Mouse (Mus musculus) testis, adult 2 months (tissue): ENCODE results near the gene Atp13a5. TPM values are rescaled to one million over a fixed set of nuclear protein-coding genes. Genes with fewer than 3 reads are reported as not detected.

Source experiments
- H3K27ac ChIP-seq: fragments of 200-500 bp; 2 replicates; pipeline ENCODE4 v1.5.1; 2012; ENCODE audit warnings: low read depth, low read length; ENCODE audit not compliant: control insufficient read depth, insufficient read depth
- H3K27me3 ChIP-seq: fragments of 200-500 bp; 2 replicates; pipeline ENCODE4 v1.6.1; 2012; ENCODE audit warnings: mild to moderate bottlenecking, low read length, moderate library complexity; ENCODE audit not compliant: control insufficient read depth, insufficient read depth
- H3K36me3 ChIP-seq: fragments of 200-500 bp; 2 replicates; pipeline ENCODE4 v1.6.1; 2012; ENCODE audit warnings: mild to moderate bottlenecking, low read length; ENCODE audit not compliant: control insufficient read depth, insufficient read depth
- H3K4me1 ChIP-seq: fragments of 200-500 bp; 2 replicates; pipeline ENCODE4 v1.6.1; 2012; ENCODE audit warnings: low read length; ENCODE audit not compliant: control insufficient read depth, insufficient read depth
- H3K4me3 ChIP-seq: fragments of 200-500 bp; 2 replicates; pipeline ENCODE4 v1.5.1; 2012; ENCODE audit warnings: low read depth, mild to moderate bottlenecking, low read length, moderate library complexity, mixed read lengths; ENCODE audit not compliant: control insufficient read depth
- CTCF ChIP-seq: fragments of 200-500 bp; IDR thresholded peaks from 2 replicates; pipeline ENCODE4 v1.5.1; 2012; ENCODE audit warnings: low read depth, mild to moderate bottlenecking, inconsistent platforms, low read length, moderate library complexity; ENCODE audit not compliant: control insufficient read depth, insufficient read depth, insufficient replicate concordance
- POLR2A ChIP-seq: fragments of 200-500 bp; IDR thresholded peaks from 2 replicates; pipeline ENCODE4 v1.6.1; 2012; ENCODE audit warnings: low read depth, mild to moderate bottlenecking, inconsistent platforms, low read length, moderate library complexity; ENCODE audit not compliant: control insufficient read depth
- polyA plus RNA-seq: library from polyadenylated mRNA; depleted of rRNA; stranded (reverse); fragments of >200 nt; gene quantifications from 2 replicates; pipeline ENCODE4 v1.2.3, GENCODE M21; 2012; rRNA removed

The Atp13a5 gene
- polyA plus RNA-seq, 1 experiment: 0.05 TPM

- Histone ChIP-seq H3K27ac (no peak overlapping the region), H3K4me3 (no peak overlapping the region), H3K4me1 (peaks cover 3% of the 10 kb centered on the region), H3K36me3 (no peaks in the 10 kb centered on the region), H3K27me3 (no peaks in the 10 kb centered on the region)
- TF ChIP-seq POLR2A (no peak), CTCF (no peak)
Measured at GRCm38 (mm10) chr16:29204875-29205274, 173.7 kb downstream of the Atp13a5 start.

GRCm38 (mm10) chr16:29201146-29201545, 177.4 kb downstream of the Atp13a5 start:
- H3K36me3 ChIP-seq: no peaks in the 10 kb centered on the region
- no peaks in the 10 kb centered on the region for H3K4me1 ChIP-seq
- H3K4me3 ChIP-seq: no peak overlapping the region
- H3K27me3 ChIP-seq: no peaks in the 10 kb centered on the region
- no peak overlapping the region for H3K27ac ChIP-seq
- TF ChIP-seq POLR2A (no peak), CTCF (no peak)

DNA sequence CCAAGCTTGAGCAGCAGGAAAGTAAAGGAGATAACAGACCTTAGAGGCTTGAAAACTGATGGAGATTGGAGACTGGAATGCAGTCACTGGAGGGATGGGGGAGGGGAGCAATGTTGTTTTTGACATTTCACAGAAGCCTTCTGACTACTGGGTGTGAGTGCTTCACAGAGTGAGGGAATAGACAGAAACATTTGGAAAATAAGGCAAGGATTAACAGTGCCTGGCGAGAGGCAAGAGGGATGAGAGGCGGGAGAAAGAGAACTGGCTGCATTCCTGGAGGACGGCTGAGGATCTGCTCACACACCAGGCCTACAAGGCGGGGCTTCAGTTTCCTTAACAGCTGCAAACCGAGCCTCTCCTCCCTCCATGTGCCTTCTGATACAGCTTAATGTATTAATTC, 180.1 kb downstream of the Atp13a5 start:
- H3K27me3 ChIP-seq: no peaks in the 10 kb centered on the region
- TF ChIP-seq POLR2A (no peak), CTCF (no peak)
- no peak overlapping the region for H3K4me3 ChIP-seq
- H3K27ac ChIP-seq: no peak overlapping the region
- H3K4me1 ChIP-seq: no peaks in the 10 kb centered on the region
- no peaks in the 10 kb centered on the region for H3K36me3 ChIP-seq

DNA sequence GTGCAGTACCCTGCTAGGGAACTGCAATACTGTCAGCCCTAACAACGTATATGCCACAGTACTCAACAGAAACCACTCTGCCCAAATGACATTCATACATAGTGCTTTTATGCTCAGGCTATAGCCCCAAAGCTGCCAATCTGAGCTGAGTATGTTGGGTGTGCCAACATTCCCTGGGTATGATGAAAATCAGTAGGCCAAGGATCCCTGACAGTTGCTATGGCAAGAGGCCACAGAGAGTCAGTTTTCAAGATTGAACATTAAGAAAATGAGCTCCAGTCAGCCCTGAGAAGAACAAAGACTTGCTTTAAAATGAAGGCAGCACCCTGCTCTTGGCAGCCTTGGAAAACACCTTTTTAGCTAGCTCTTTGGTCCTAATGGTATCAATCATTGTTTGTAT, 183.4 kb downstream of the Atp13a5 start:
- no peaks in the 10 kb centered on the region for H3K27me3 ChIP-seq
- TF ChIP-seq POLR2A (no peak), CTCF (no peak)

DNA sequence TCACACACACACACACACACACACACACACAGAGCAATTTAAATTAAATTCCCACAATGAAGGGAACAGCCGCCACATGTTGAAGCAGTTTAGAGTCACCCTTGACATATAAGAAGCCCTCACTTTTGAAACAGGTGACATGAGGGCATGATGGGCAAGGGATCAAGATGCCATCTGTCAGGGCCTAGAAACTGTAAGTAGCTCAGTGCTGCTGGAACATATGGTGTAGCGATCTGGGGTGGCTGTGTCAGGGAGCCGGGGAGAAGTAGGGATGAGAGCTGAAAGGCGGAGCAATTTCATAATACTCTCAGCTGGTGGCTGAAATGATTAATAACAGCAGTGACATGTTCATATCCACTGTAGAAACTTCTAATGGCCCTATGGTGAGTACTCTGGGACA, 184.6 kb downstream of the Atp13a5 start:
- no peaks in the 10 kb centered on the region for H3K4me1 ChIP-seq
- no peaks in the 10 kb centered on the region for H3K27me3 ChIP-seq
- no peaks in the 10 kb centered on the region for H3K36me3 ChIP-seq
- no peak for TF ChIP-seq CTCF
- no peak overlapping the region for H3K27ac ChIP-seq
- H3K4me3 ChIP-seq: no peak overlapping the region

More for the DNA sequence above, 183.4 kb downstream of the Atp13a5 start:
- no peaks in the 10 kb centered on the region for H3K4me1 ChIP-seq
- no peaks in the 10 kb centered on the region for H3K36me3 ChIP-seq
- no peak overlapping the region for H3K27ac ChIP-seq
- no peak overlapping the region for H3K4me3 ChIP-seq

GRCm38 (mm10) chr16:29192911-29193310, 185.6 kb downstream of the Atp13a5 start:
- Histone ChIP-seq H3K4me3 (no peak overlapping the region), H3K27me3 (no peaks in the 10 kb centered on the region), H3K27ac (no peak overlapping the region), H3K4me1 (no peaks in the 10 kb centered on the region), H3K36me3 (no peaks in the 10 kb centered on the region)
- TF ChIP-seq POLR2A (no peak), CTCF (no peak)

Other genes starting within 250 kb of the Atp13a5 start
- gene Hrasls, start 169.0 kb downstream of the Atp13a5 start, polyA plus RNA-seq: 731 and 838 TPM in 2 replicates
- gene Atp13a4, start 166.1 kb upstream of the Atp13a5 start, polyA plus RNA-seq: 3.9 and 7.4 TPM in 2 replicates
- 7.2 and 7.9 TPM in 2 replicates for gene Opa1, start 200.6 kb upstream of the Atp13a5 start, polyA plus RNA-seq